Comparison of ENCODE assay signal across 8 mouse cellular contexts in the genomic region with DNA sequence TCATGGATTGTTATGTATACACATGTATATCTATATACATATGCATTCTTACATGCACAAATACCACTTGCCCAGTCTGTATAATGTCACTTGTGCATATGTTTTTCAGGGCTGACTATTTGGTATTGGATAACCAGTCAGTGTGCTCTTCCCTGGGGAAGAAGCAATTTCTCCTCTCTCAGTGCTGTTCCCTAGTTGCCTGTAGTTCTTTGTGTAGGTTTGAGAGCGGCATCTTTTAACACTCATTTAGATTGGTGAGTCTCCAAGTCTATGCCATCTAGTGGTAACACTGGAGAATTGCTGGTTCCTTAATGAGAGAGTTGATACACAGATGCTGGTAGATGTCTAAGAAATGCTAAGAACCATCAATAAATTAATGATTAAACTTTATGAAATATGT. TPM values are rescaled to one million over a fixed set of nuclear protein-coding genes. Genes with fewer than 3 reads are reported as not detected.
DNase-seq lines count a peak whose midpoint lies in the region; ATAC-seq and TF ChIP-seq lines count a peak whose summit lies in the region.

No protein-coding gene starts in this region.

- H3K4me3 ChIP-seq in hindbrain, postnatal 0 days (ENCODE audit: low read length): no peak overlapping the region

- no peak overlapping the region for H3K27ac ChIP-seq in hindbrain, postnatal 0 days

- no peak overlapping the region for H3K4me2 ChIP-seq in hindbrain, postnatal 0 days (ENCODE audit: low read depth, low read length)

- no peaks in the 10 kb centered on the region for H3K27me3 ChIP-seq in hindbrain, postnatal 0 days (ENCODE audit: insufficient read depth, low read length)
- H3K27me3 ChIP-seq in splenic B cell, adult 2 months (ENCODE audit: control insufficient read depth, insufficient read depth, low read length, poor library complexity, severe bottlenecking): no peaks in the 10 kb centered on the region

- no peaks in the 10 kb centered on the region for H3K4me1 ChIP-seq in hindbrain, postnatal 0 days (ENCODE audit: insufficient read depth, low read length)

- H3K9ac ChIP-seq in hindbrain, postnatal 0 days (replicated peaks; ENCODE audit: low read length): no peak overlapping the region

- DNase-seq in cerebellum, adult 8-10 months: peak; percentile 9
- DNase-seq in cerebellum, postnatal 4 days (ENCODE audit: low spot score in 2 of 2): no peak
- DNase-seq in thymus, postnatal 0 days (ENCODE audit: low spot score): peak; percentile 4
- no peak for DNase-seq in thymus, postnatal 4 days
- DNase-seq in hindbrain, postnatal 0 days (ENCODE audit: low spot score): peak; percentile 81
- DNase-seq in splenic B cell, adult 2 months (ENCODE audit: low read depth, low spot score): peak; percentile 8
- DNase-seq in adrenal gland, postnatal 10 days: no peak
- no peak for DNase-seq in yolk sac, embryonic 10.5 days (ENCODE audit: low spot score)

- WGBS in hindbrain, postnatal 0 days: 0% methylated on average over 1 of the region's 1 CpGs

- TF ChIP-seq CTCF in hindbrain, postnatal 0 days (IDR thresholded peaks at IDR 0.05; ENCODE audit: low read depth): peak; percentile 79

- no peaks in the 10 kb centered on the region for H3K36me3 ChIP-seq in hindbrain, postnatal 0 days (ENCODE audit: insufficient read depth, low read length)
- no peaks in the 10 kb centered on the region for H3K36me3 ChIP-seq in splenic B cell, adult 2 months (ENCODE audit: control insufficient read depth, insufficient read depth, low read length, poor library complexity, severe bottlenecking)

- no peaks in the 10 kb centered on the region for H3K9me3 ChIP-seq in hindbrain, postnatal 0 days (ENCODE audit: low read length)

- ATAC-seq in hindbrain, postnatal 0 days: peak; percentile 70

RNA-seq across cellular contexts. Expression of a gene that starts 34.7 kb away (rescaled TPM):
- 2.6 TPM in 2 replicates for polyA plus RNA-seq in thymus, postnatal 0 days (2015; fragmentation: Nextera tagmentation; extraction: Ambion mirVana)
- 29.8 and 31.9 TPM in 2 replicates for total RNA-seq in hindbrain, postnatal 0 days (2014; rRNA removed)
- 23.0 and 26.3 TPM in 2 replicates for polyA plus RNA-seq in hindbrain, postnatal 0 days (2015; fragmentation: Nextera tagmentation; extraction: Ambion mirVana)
- total RNA-seq in adrenal gland, postnatal 10 days (2021): 10 to 100 TPM; 18.4 to 23.8 TPM

RNA-seq across cellular contexts. Expression of a gene that starts 42.6 kb away (rescaled TPM):
- 0.81 and 0.91 TPM in 2 replicates for polyA plus RNA-seq in thymus, postnatal 0 days (2015; fragmentation: Nextera tagmentation; extraction: Ambion mirVana)
- total RNA-seq in hindbrain, postnatal 0 days (2014; rRNA removed): 2.4 and 3.7 TPM in 2 replicates
- polyA plus RNA-seq in hindbrain, postnatal 0 days (2015; fragmentation: Nextera tagmentation; extraction: Ambion mirVana): 3.0 TPM in 2 replicates
- total RNA-seq in adrenal gland, postnatal 10 days (2021): 1 to 10 TPM in 1 of 2 experiments, not detected in 1; 1.2 TPM

Comparison
In these comparisons a context has a peak if more than half of its experiments do, and no peak if none do; other contexts are left out.
1. DNase-seq: peak in cerebellum, adult 8-10 months (single experiment), thymus, postnatal 0 days (single experiment), hindbrain, postnatal 0 days (single experiment) and splenic B cell, adult 2 months (single experiment); none in cerebellum, postnatal 4 days (0 of 2), thymus, postnatal 4 days (single experiment), adrenal gland, postnatal 10 days (single experiment) and yolk sac, embryonic 10.5 days (single experiment).